Mouse (Mus musculus) embryo, embryonic 10 days (tissue): Measurements from ENCODE around the gene Prdx5.

ENCODE experiments used
- DNase-seq: peaks from one replicate; pipeline ENCODE4 v3.0.0-alpha.2; 2015; ENCODE audit warnings: low spot score

Gene Prdx5

GRCm38 (mm10) chr19:6877965-6878364 is 31.9 kb downstream of the Prdx5 start:
- no peak for DNase-seq

DNA sequence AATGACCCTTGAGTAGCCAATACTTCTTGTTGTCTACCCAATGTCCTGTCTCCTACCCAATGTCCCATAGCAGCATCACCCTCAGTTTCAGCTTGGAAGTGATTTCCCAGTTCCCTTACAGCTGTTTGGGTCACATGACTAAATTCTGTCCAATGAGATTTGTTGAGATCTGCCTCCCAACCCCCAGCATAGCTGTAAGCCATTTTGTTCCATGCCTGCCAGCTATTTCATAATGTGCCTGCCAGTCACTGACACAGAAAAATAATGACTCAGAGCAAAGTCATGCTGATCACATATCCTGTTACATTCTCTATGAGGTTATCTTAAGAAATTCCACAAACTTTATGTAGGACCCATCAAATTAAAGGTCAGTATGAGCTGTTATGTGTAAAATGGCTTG is 33.1 kb downstream of the Prdx5 start:
- DNase-seq = no peak

DNA sequence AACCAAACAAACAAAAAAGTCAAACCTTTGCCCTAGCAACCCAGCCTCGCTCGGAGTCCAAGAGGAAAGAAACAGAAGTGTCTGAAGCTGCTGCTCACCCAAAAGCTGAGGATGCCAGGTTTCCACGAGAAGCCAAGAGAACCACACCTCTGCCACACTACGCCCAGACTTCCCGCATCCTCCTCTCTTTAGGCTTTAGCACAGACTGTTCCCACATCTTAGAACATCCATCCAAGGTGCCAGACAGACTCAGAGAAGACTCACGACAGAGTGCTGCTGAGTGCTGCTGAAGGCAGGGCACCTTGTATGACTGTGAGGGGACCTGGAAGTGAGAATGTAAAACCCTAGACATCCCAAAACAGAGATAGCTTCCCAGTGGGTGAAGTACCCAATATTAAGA is 34.1 kb downstream of the Prdx5 start:
- no peak for DNase-seq

DNA sequence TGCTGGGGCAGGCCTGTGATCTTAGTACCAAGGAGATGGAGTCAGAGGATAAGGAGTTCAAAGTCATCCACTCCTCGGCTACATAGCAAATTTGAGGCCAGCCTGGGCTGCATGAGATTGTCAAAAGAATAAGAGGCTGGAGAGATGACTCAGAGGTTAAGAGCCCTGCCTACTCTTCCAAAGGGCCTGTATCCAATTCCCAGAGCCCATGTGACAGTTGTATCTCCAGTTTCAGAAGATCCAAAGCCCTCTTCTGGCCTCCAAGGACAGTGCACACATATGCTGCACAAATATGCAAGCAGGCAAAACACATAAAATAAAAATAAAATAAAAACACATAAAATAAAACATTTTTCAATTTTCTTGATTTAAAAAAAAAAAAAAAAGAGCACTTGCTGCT is 35.6 kb downstream of the Prdx5 start:
- DNase-seq = no peak

GRCm38 (mm10) chr19:6872701-6873100 is 37.2 kb downstream of the Prdx5 start:
- DNase-seq = no peak

DNA sequence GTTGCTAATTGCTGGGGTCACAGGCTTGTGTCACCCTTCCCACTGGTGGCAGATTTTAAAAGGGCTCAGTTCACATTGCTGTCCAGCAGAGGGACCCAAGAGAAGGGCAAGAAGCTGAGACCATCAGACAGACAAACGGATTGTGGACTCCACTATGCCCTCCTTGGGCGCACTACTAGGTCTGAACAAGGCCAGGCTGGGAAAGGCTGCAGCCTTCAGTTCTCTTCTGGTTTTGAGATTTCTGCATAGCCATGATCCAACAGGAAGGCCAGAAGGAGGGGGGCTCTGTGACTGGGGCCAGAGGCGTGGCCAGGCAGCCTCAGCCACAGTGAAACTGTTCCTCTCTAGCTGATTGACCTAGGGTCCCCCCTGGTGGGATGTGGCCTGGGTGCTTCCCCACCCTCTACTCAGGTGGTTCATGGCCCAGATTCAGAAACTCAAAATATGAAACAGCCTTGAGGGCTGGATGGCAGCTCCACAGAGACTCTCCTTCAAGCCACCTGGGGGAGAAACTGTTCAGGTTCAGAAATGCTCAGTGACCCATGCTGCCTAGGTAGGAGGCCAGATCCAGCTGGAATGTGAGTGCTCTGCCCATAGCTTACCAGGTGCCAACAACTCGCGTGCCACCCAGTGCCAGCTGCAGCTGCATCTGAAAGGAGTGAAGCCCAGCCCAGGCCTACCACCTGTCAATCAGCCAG is 38.2 kb downstream of the Prdx5 start:
- peak; percentile 33 for DNase-seq

- DNase-seq = peak; percentile 67
Measured at GRCm38 (mm10) chr19:6869355-6869754, 40.6 kb downstream of the Prdx5 start.

GRCm38 (mm10) chr19:6861451-6861850 is 48.5 kb downstream of the Prdx5 start:
- DNase-seq = no peak

GRCm38 (mm10) chr19:6860706-6861105 is 49.2 kb downstream of the Prdx5 start:
- DNase-seq = no peak

GRCm38 (mm10) chr19:6859971-6860370 is 49.9 kb downstream of the Prdx5 start:
- no peak for DNase-seq

DNA sequence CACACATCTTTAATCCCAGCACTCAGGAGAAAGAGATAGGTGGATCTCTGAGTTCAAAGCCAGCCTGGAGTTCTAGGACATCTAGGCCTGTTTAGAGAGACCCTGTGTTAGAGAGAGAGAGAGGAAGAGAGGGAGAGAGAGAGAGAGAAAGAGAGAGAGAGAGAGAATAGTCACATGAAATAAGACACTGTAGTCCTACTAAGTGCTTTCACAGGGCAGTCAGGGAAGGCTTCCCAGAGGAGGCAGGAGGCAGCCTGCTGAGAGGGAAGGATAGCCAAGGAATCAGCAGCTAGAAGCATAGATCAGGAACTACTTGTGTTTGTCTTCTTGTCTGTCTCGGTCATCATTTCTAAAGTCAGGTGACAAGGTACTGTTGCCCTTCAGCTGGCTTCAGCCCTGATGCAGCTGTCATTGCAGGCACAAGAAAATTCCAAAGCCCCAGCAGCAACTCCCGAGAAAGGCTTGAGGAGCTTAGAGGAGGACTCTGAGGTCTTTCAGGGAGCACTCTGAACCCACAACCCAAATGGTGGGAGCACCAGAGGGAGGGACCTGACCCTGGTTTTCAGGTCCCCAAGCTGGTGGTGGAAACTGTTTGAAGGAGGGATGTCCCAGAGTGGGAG is 50.8 kb downstream of the Prdx5 start:
- DNase-seq = no peak

GRCm38 (mm10) chr19:6858031-6858430 is 51.9 kb downstream of the Prdx5 start, which contains the start of gene Ccdc88b:
Gene Ccdc88b (minus strand): TSS chr19:6858211.
- no peak for DNase-seq

DNA sequence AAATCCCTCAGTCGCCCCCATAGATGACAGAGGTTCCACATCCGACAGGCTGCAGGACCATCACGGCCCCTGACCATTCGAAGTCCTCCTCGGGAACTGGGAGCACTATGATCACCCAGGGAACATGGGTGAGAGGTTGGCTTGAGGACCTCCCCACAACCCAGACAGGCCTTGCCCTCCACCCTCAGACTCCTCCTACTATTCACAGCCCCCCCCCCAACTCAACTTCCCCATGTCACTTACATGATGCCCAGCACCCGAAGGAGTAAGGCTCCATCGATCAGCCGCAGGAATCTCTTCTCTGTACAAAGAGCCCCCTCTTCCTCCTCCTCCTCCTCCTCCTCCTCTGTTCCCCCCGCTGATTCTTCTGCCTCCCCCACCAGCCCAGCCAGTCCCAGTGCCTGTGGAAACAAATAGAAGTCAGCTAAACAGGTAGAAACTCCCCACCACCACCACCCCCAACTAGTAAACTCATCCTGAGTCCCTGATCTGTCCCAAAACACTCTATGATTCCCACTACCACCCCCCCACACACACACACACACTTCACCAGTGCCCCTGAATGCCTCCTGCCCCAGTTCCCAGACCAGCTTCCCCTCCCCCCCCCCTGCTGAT is 52.4 kb downstream of the Prdx5 start:
- no peak for DNase-seq

- DNase-seq = no peak
Measured at GRCm38 (mm10) chr19:6857003-6857360, 52.9 kb downstream of the Prdx5 start.
